In the genomic region with DNA sequence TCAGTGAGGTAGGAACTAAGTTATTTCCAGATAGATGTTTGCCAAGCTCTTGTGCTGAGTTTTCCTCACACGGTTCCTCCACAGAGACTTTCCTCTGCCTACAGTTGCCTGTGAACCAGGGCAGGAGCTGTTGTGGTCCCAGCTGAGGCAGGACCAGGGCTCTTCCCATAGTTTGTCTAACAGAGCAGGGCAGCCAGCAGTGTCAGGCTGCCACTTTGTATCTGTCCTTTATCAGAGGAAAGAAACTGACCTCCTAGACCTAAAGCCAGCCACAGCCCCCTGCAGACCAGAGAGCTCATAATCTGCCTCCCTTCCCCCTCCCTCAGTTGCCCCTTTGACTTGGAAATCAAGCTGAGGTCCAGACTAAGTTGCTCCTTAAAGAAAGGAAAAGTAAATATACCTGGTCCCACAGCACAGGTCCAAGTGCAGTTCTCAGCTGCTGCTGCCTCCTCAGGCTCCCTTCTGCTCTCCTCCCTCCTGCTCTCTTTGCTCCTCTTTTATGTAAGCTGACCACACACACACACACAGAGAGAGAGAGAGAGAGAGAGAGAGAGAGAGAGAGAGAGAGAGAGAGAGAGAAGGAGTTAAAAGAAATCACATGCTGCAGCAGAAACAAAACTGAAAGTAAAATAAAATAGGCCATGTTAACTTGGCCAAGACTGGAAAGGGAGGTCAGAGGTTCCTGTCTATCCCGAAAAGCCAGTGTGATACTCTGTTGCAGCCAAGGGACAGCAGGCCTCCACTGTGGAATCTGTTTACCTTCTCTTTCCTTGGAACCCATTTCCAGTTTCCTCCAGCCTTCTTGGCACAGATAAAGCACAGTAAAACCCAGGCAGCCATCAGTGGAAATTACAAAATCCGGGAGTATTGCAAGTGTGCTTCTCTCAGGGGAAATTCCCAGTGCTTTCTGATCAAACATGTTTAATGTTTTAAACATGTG, we compare ENCODE assay signal across 9 mouse cellular contexts. TPM values are rescaled to one million over a fixed set of nuclear protein-coding genes. Genes with fewer than 3 reads are reported as not detected.
DNase-seq lines count a peak whose midpoint lies in the region; ATAC-seq and TF ChIP-seq lines count a peak whose summit lies in the region.
"Not testable (repeated sequence)": the region's sequence is repeated elsewhere in the genome, so short reads cannot be mapped to it uniquely, and the experiment has no call there.
"Had no signal": no experiment of that assay in that cellular context is flagged by ENCODE, and none has a peak within 500 bp of the region (broad histone marks: within the 10 kb centered on the region; RNA-seq: fewer than 3 reads in every experiment).

A gene (minus strand): TSS at position 470 of the 940 bp plus-strand sequence.
A gene (minus strand): TSS at position 473 of the 940 bp plus-strand sequence.

- not testable (repeated sequence) for H3K4me3 ChIP-seq in kidney, postnatal 0 days (replicated peaks; ENCODE audit: low read depth, low read length)

- 46% methylated on average over 3 of the region's 3 CpGs for WGBS in kidney, postnatal 0 days

- peak; percentile 68 for DNase-seq in adrenal gland, adult 2 months
- peak; percentile 85 for DNase-seq in cerebellum, adult 9-11 months
- DNase-seq in heart, postnatal 4 days: peak; percentile 13
- peak; percentile 64 for DNase-seq in kidney, postnatal 0 days (ENCODE audit: low spot score)
- DNase-seq in lung, adult 18-20 months: peak; percentile 53 to 62
- DNase-seq in ovary, adult 18-20 months (ENCODE audit: low spot score): peak; percentile 24

- H3K9ac ChIP-seq in kidney, postnatal 0 days (ENCODE audit: low read depth, low read length): not testable (repeated sequence)

- peak within 1 kb of the TSS; percentile 13 for H3K4me2 ChIP-seq in kidney, postnatal 0 days (ENCODE audit: low read length)

- ATAC-seq in granulocyte monocyte progenitor cell, adult 5-6 weeks (replicated peaks; ENCODE audit: poor library complexity, severe bottlenecking): peak; percentile 25; the same call in 1 of the 2 replicates
- ATAC-seq in kidney, postnatal 0 days (replicated peaks; ENCODE audit: low FRiP score, low read depth): not testable (repeated sequence)

- not testable (repeated sequence) for H3K9me3 ChIP-seq in kidney, postnatal 0 days (replicated peaks; ENCODE audit: low read length)

- H3K36me3 ChIP-seq in kidney, postnatal 0 days (ENCODE audit: insufficient read depth, low read length): not testable (repeated sequence)

- H3K4me1 ChIP-seq in kidney, postnatal 0 days (replicated peaks; ENCODE audit: insufficient read depth, low read length): not testable (repeated sequence)

- not testable (repeated sequence) for H3K27ac ChIP-seq in kidney, postnatal 0 days

- H3K27me3 ChIP-seq in kidney, postnatal 0 days (ENCODE audit: insufficient read depth, low read length): not testable (repeated sequence)

- TF ChIP-seq CTCF in kidney, postnatal 0 days (IDR thresholded peaks at IDR 0.05; ENCODE audit: low read depth): not testable (repeated sequence)

RNA-seq across cellular contexts. Expression of the first gene that starts in this region (rescaled TPM):
- under 1 TPM in 1 of 2 experiments, not detected in 1; 0.07 TPM for total RNA-seq in adrenal gland, adult 2 months (2021)
- polyA plus RNA-seq in adrenal gland, adult 2 months (2012; rRNA removed): 1.6 and 2.3 TPM in 2 replicates
- not detected in 2 replicates for total RNA-seq in granulocyte monocyte progenitor cell, adult 5-6 weeks (2014; fragmentation: Nextera tagmentation)
- not detected in 2 replicates for total RNA-seq in granulocyte monocyte progenitor cell, adult 5-6 weeks (2017)
- not detected for total RNA-seq in heart, postnatal 4 days (2021)
- not detected in 2 replicates for polyA plus RNA-seq in kidney, postnatal 0 days (2015; fragmentation: Nextera tagmentation; extraction: Ambion mirVana)
- total RNA-seq: forebrain, postnatal 0 days had no signal
- polyA plus RNA-seq: forebrain, postnatal 0 days; limb, embryonic 10.5 days had no signal

RNA-seq across cellular contexts. Expression of the second gene that starts in this region (rescaled TPM):
- 10 to 100 TPM; 15.0 to 19.5 TPM for total RNA-seq in adrenal gland, adult 2 months (2021)
- 1.4 and 1.5 TPM in 2 replicates for polyA plus RNA-seq in adrenal gland, adult 2 months (2012; rRNA removed)
- total RNA-seq in granulocyte monocyte progenitor cell, adult 5-6 weeks (2014; fragmentation: Nextera tagmentation): 0.77 TPM in 1 of 2 replicates, not detected in the other
- 0.65 and 0.77 TPM in 2 replicates for total RNA-seq in granulocyte monocyte progenitor cell, adult 5-6 weeks (2017)
- total RNA-seq in heart, postnatal 4 days (2021): 1 to 10 TPM; 1.4 to 1.9 TPM
- polyA plus RNA-seq in kidney, postnatal 0 days (2015; fragmentation: Nextera tagmentation; extraction: Ambion mirVana): 1.9 and 2.1 TPM in 2 replicates
- polyA plus RNA-seq: limb, embryonic 10.5 days had no signal

Comparison
In these comparisons a context has a peak if more than half of its experiments do, and no peak if none do; other contexts are left out.
1. RNA of the second gene that starts in this region (total RNA-seq): 15.0 to 19.5 TPM in adrenal gland, adult 2 months; 1.4 to 1.9 TPM in heart, postnatal 4 days and 0.65 to 0.77 TPM in granulocyte monocyte progenitor cell, adult 5-6 weeks; every median in the first group is over 4 times any median in the second.
2. Peak in ATAC-seq in granulocyte monocyte progenitor cell, adult 5-6 weeks; RNA of the genes that start here not detected or under 1 TPM.
3. DNase-seq: peak in every context shown above with its lines; median percentile 85 in cerebellum, adult 9-11 months; 68 in adrenal gland, adult 2 months; 64 in kidney, postnatal 0 days; 58 in lung, adult 18-20 months; 24 in ovary, adult 18-20 months; 13 in heart, postnatal 4 days.